24 mouse cellular contexts compared by ENCODE assay signal in the genomic region with DNA sequence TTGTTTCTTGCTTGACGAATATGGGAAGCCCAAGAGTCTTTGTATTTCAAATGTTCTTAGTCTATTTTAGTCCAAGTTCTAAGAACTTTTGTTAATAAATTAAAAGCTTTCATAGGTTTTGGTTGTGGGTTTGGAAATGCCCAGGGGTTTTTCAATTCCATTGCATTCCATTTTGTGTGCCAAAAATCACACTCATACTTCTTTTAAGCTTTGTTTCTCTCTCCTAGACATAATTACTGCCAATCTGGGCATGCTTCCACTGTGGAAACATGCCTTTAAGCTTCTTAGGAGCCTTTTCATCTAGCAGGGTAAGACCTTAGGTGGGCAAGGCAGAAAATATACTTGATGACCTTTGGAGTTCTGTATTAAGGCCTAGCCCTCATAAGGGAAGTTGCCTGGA.
A peak's percentile ranks its signal among the peaks of the same experiment; 100 is the strongest.
DNase-seq lines count a peak whose midpoint lies in the region; ATAC-seq and TF ChIP-seq lines count a peak whose summit lies in the region.
"Had no signal": no experiment of that assay in that cellular context is flagged by ENCODE, and none has a peak within 500 bp of the region (broad histone marks: within the 10 kb centered on the region; RNA-seq: fewer than 3 reads in every experiment).

No protein-coding gene starts in this region.

- no peak for TF ChIP-seq CTCF in liver, adult 2 months (IDR thresholded peaks at IDR 0.05; ENCODE audit: low read depth, low read length)

- peaks cover 10% of the 10 kb centered on the region for H3K4me1 ChIP-seq in liver, adult 2 months (ENCODE audit: control insufficient read depth, insufficient read depth, low read length)
- no peaks in the 10 kb centered on the region for H3K4me1 ChIP-seq in liver, embryonic 12.5 days
- H3K4me1 ChIP-seq in embryonic facial prominence, embryonic 15.5 days, result no peaks in the 10 kb centered on the region
- H3K4me1 ChIP-seq: forebrain, embryonic 13.5 days; heart, embryonic 15.5 days; hindbrain, embryonic 10.5 days; intestine, embryonic 15.5 days had no signal

- WGBS in liver, adult 2 months, result 80% methylated on average over 1 of the region's 1 CpGs
- WGBS in liver, embryonic 12.5 days (ENCODE audit: insufficient replicate concordance), result 38% methylated on average over 1 of the region's 1 CpGs
- 52% methylated on average over 1 of the region's 1 CpGs for WGBS in embryonic facial prominence, embryonic 15.5 days

- no peaks in the 10 kb centered on the region for H3K36me3 ChIP-seq in liver, adult 2 months (ENCODE audit: control insufficient read depth, insufficient read depth, low read length)
- H3K36me3 ChIP-seq in liver, embryonic 12.5 days, result no peaks in the 10 kb centered on the region
- H3K36me3 ChIP-seq in embryonic facial prominence, embryonic 15.5 days, result no peaks in the 10 kb centered on the region
- H3K36me3 ChIP-seq: heart, embryonic 15.5 days; hindbrain, embryonic 10.5 days; intestine, embryonic 15.5 days had no signal

- H3K4me3 ChIP-seq in liver, adult 2 months (ENCODE audit: insufficient read depth, low read depth, low read length), result no peak overlapping the region
- H3K4me3 ChIP-seq in liver, embryonic 12.5 days, result no peak overlapping the region
- no peak overlapping the region for H3K4me3 ChIP-seq in embryonic facial prominence, embryonic 15.5 days (replicated peaks)
- H3K4me3 ChIP-seq: forebrain, embryonic 13.5 days; gastrocnemius, adult 2 months; heart, adult 2 months; heart, embryonic 15.5 days; hindbrain, embryonic 10.5 days; intestine, embryonic 15.5 days had no signal

- H3K27ac ChIP-seq in liver, adult 2 months (replicated peaks; ENCODE audit: insufficient read depth, low read depth, low read length), result 0 out of 2 replicates have a peak overlapping the region, but pooled peaks have one; percentile 17
- H3K27ac ChIP-seq in liver, embryonic 12.5 days, result no peak overlapping the region
- H3K27ac ChIP-seq in embryonic facial prominence, embryonic 15.5 days (replicated peaks), result 0 out of 2 replicates have a peak overlapping the region, but pooled peaks have one; percentile 48
- H3K27ac ChIP-seq: forebrain, embryonic 13.5 days; gastrocnemius, adult 2 months; heart, adult 2 months; heart, embryonic 15.5 days; hindbrain, embryonic 10.5 days; hindbrain, embryonic 14.5 days; intestine, embryonic 15.5 days had no signal

- no peaks in the 10 kb centered on the region for H3K79me2 ChIP-seq in liver, adult 2 months (ENCODE audit: control insufficient read depth, insufficient read depth, low read length)

- DNase-seq in liver, adult 2 months (ENCODE audit: extremely low read depth, low read depth, low spot score), result no peak
- DNase-seq in NIH3T3 (ENCODE audit: low read depth), result peak; percentile 53
- DNase-seq in spleen, postnatal 10 days (ENCODE audit: low spot score in 2 of 2), result no peak
- no peak for DNase-seq in thymus, postnatal 36 days
- DNase-seq in layer of hippocampus, postnatal 14 days (ENCODE audit: low spot score in 2 of 2), result no peak
- DNase-seq: adrenal gland, postnatal 14 days; cerebellum, adult 18-20 months; cerebellum, adult 9-11 months; cerebellum, postnatal 36 days; forebrain, postnatal 0 days; gastrocnemius, adult 2 months; gastrocnemius, postnatal 36 days; heart, adult 2 months; heart, postnatal 14 days; kidney, adult 18-20 months had no signal

- no peak for ATAC-seq in liver, embryonic 12.5 days
- no peak for ATAC-seq in embryonic facial prominence, embryonic 15.5 days (ENCODE audit: insufficient number of reproducible peaks, low FRiP score, low TSS enrichment, low read depth)
- ATAC-seq: forebrain, embryonic 13.5 days; forebrain, postnatal 0 days; intestine, embryonic 15.5 days had no signal

- no peak overlapping the region for H3K9ac ChIP-seq in liver, adult 2 months (ENCODE audit: low read depth, low read length)
- no peak overlapping the region for H3K9ac ChIP-seq in liver, embryonic 12.5 days
- H3K9ac ChIP-seq in embryonic facial prominence, embryonic 15.5 days, result no peak overlapping the region
- H3K9ac ChIP-seq: forebrain, embryonic 13.5 days; forebrain, postnatal 0 days; heart, embryonic 15.5 days; hindbrain, embryonic 14.5 days; intestine, embryonic 15.5 days had no signal

- no peak for TF ChIP-seq POLR2A in liver, adult 2 months (IDR thresholded peaks at IDR 0.05; ENCODE audit: extremely low read depth, insufficient read depth, low read length)

- H3K4me2 ChIP-seq in liver, embryonic 12.5 days, result no peak overlapping the region
- H3K4me2 ChIP-seq in embryonic facial prominence, embryonic 15.5 days (replicated peaks), result no peak overlapping the region
- H3K4me2 ChIP-seq: forebrain, embryonic 13.5 days; heart, embryonic 11.5 days; heart, embryonic 15.5 days; hindbrain, embryonic 14.5 days; intestine, embryonic 15.5 days had no signal

- H3K9me3 ChIP-seq in liver, embryonic 12.5 days (replicated peaks), result peaks cover 5% of the 10 kb centered on the region
- no peaks in the 10 kb centered on the region for H3K9me3 ChIP-seq in embryonic facial prominence, embryonic 15.5 days (replicated peaks)
- H3K9me3 ChIP-seq: forebrain, embryonic 13.5 days; heart, embryonic 15.5 days; intestine, embryonic 15.5 days had no signal

- H3K27me3 ChIP-seq in liver, adult 2 months (ENCODE audit: control insufficient read depth, insufficient read depth, low read length), result no peaks in the 10 kb centered on the region
- H3K27me3 ChIP-seq in liver, embryonic 12.5 days (replicated peaks), result no peaks in the 10 kb centered on the region
- H3K27me3 ChIP-seq in embryonic facial prominence, embryonic 15.5 days, result no peaks in the 10 kb centered on the region
- H3K27me3 ChIP-seq: CH12.LX; forebrain, embryonic 13.5 days; heart, embryonic 15.5 days; intestine, embryonic 15.5 days had no signal
